Mouse (Mus musculus) liver, postnatal 0 days (tissue): ENCODE measurements around the gene Rnf150.

Experiments
- CTCF ChIP-seq: sonication (generic); IDR thresholded peaks from 2 replicates; pipeline ENCODE4 v1.5.1; 2016; ENCODE audit warnings: antibody characterized with exemption, low read depth
- EP300 ChIP-seq: IDR thresholded peaks from 2 replicates; pipeline ENCODE4 v1.6.1; 2016; ENCODE audit warnings: antibody characterized with exemption, low read depth, mild to moderate bottlenecking

DNA sequence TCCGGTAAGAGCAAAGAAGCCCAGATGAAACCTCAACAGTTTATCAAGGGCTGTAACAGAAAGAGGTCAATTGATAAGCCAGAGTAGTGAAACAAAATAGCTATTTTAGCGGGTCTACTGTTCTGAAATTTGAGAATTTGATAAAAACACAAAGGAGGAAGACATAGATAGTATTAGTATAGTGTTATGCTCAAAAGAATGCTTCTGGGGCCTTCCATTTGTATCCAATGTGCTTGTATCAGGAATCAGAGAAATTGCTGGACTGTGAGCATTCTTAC, 3.9 kb upstream of the Rnf150 start:
- no peak for TF ChIP-seq CTCF
- TF ChIP-seq EP300, result no peak
